23 mouse cellular contexts compared by ENCODE assay signal in genomic region chr7:65472048-65472447, GRCm38 (mm10). TPM values are rescaled to one million over a fixed set of nuclear protein-coding genes. Genes with fewer than 3 reads are reported as not detected.
DNase-seq lines count a peak whose midpoint lies in the region; ATAC-seq and TF ChIP-seq lines count a peak whose summit lies in the region.
"Had no signal": no experiment of that assay in that cellular context is flagged by ENCODE, and none has a peak within 500 bp of the region (broad histone marks: within the 10 kb centered on the region; RNA-seq: fewer than 3 reads in every experiment).

No protein-coding gene starts in this region.

- no peak for TF ChIP-seq POLR2A in lung, adult 2 months (IDR thresholded peaks at IDR 0.05; ENCODE audit: borderline replicate concordance, extremely low read depth, low read depth, low read length)

- no peaks in the 10 kb centered on the region for H3K9me3 ChIP-seq in heart, embryonic 11.5 days (replicated peaks; ENCODE audit: control insufficient read depth, low read length)
- no peaks in the 10 kb centered on the region for H3K9me3 ChIP-seq in heart, embryonic 14.5 days (ENCODE audit: control insufficient read depth, low read length)
- H3K9me3 ChIP-seq in lung, postnatal 0 days (ENCODE audit: low read length), result no peaks in the 10 kb centered on the region
- H3K9me3 ChIP-seq: embryonic facial prominence, embryonic 13.5 days; embryonic facial prominence, embryonic 15.5 days; forebrain, embryonic 10.5 days; forebrain, embryonic 12.5 days had no signal

- H3K27ac ChIP-seq in heart, embryonic 11.5 days (ENCODE audit: low read depth, low read length), result 0 out of 2 replicates have a peak overlapping the region, but pooled peaks have one; percentile 2
- H3K27ac ChIP-seq in heart, embryonic 14.5 days (replicated peaks in 1 of 2; ENCODE audit: control insufficient read depth in 1 of 2, insufficient read depth in 1 of 2, low read depth in 2 of 2, low read length in 2 of 2), result no peak overlapping the region
- H3K27ac ChIP-seq in lung, postnatal 0 days (ENCODE audit: low read length), result no peak overlapping the region
- H3K27ac ChIP-seq: embryonic facial prominence, embryonic 13.5 days; embryonic facial prominence, embryonic 15.5 days; forebrain, embryonic 10.5 days; forebrain, embryonic 12.5 days had no signal

- no peak overlapping the region for H3K4me2 ChIP-seq in heart, embryonic 11.5 days
- no peak overlapping the region for H3K4me2 ChIP-seq in heart, embryonic 14.5 days (ENCODE audit: low read length)
- H3K4me2 ChIP-seq in lung, postnatal 0 days (replicated peaks; ENCODE audit: low read depth, low read length), result no peak overlapping the region
- H3K4me2 ChIP-seq: embryonic facial prominence, embryonic 13.5 days; embryonic facial prominence, embryonic 15.5 days; forebrain, embryonic 12.5 days had no signal

- H3K4me1 ChIP-seq in heart, embryonic 11.5 days (ENCODE audit: control insufficient read depth, insufficient read depth, low read length), result peaks cover 14% of the 10 kb centered on the region
- peaks cover 13 to 14% of the 10 kb centered on the region in 2 experiments for H3K4me1 ChIP-seq in heart, embryonic 14.5 days (ENCODE audit: control insufficient read depth in 2 of 2, insufficient read depth in 2 of 2, low read length in 2 of 2)
- H3K4me1 ChIP-seq in lung, postnatal 0 days (ENCODE audit: insufficient read depth, low read depth, low read length), result peaks cover 5% of the 10 kb centered on the region; the same call in 1 of the 2 replicates
- H3K4me1 ChIP-seq in lung, adult 2 months (ENCODE audit: control insufficient read depth, insufficient read depth, low read length), result peaks cover 22% of the 10 kb centered on the region

- H3K27me3 ChIP-seq in heart, embryonic 11.5 days (ENCODE audit: control insufficient read depth, insufficient read depth, low read length), result no peaks in the 10 kb centered on the region
- H3K27me3 ChIP-seq in heart, embryonic 14.5 days (ENCODE audit: control insufficient read depth, insufficient read depth, low read length), result no peaks in the 10 kb centered on the region
- H3K27me3 ChIP-seq in lung, postnatal 0 days (replicated peaks; ENCODE audit: insufficient read depth, low read length), result no peaks in the 10 kb centered on the region
- H3K27me3 ChIP-seq: embryonic facial prominence, embryonic 13.5 days; embryonic facial prominence, embryonic 15.5 days; forebrain, embryonic 12.5 days had no signal

- no peak overlapping the region for H3K4me3 ChIP-seq in heart, embryonic 11.5 days (ENCODE audit: low read depth, low read length)
- H3K4me3 ChIP-seq in heart, embryonic 14.5 days (ENCODE audit: control insufficient read depth in 1 of 2, insufficient read depth in 1 of 2, low read depth in 1 of 2, low read length in 2 of 2), result no peak overlapping the region
- no peak overlapping the region for H3K4me3 ChIP-seq in lung, postnatal 0 days (ENCODE audit: low read depth, low read length)
- H3K4me3 ChIP-seq in lung, adult 2 months (replicated peaks; ENCODE audit: extremely low read depth, low read depth, low read length), result no peak overlapping the region
- H3K4me3 ChIP-seq: embryonic facial prominence, embryonic 13.5 days; embryonic facial prominence, embryonic 15.5 days; erythroblast, embryonic 14.5 days; forebrain, embryonic 10.5 days; forebrain, embryonic 12.5 days had no signal

- peak; percentile 62; the same call in 1 of the 2 replicates for TF ChIP-seq EP300 in lung, postnatal 0 days (IDR thresholded peaks at IDR 0.05)

- no peak for DNase-seq in heart, adult 9 months (ENCODE audit: low spot score in 2 of 2)
- DNase-seq in heart, adult 18-20 months, result no peak
- no peak for DNase-seq in lung, postnatal 0 days (ENCODE audit: low spot score)
- no peak for DNase-seq in lung, adult 2 months
- DNase-seq: adrenal gland, adult 2 months; adrenal gland, postnatal 10 days; adrenal gland, postnatal 25 days; cerebellum, adult 11 months; cerebellum, adult 18-20 months; cerebellum, adult 8-10 months; cerebellum, adult 9-11 months; cerebellum, postnatal 14 days; cerebellum, postnatal 36 days; embryo, embryonic 11 days had no signal

- no peaks in the 10 kb centered on the region for H3K36me3 ChIP-seq in heart, embryonic 11.5 days (ENCODE audit: control insufficient read depth, insufficient read depth, low read length)
- H3K36me3 ChIP-seq in heart, embryonic 14.5 days (ENCODE audit: control insufficient read depth, insufficient read depth, low read length), result no peaks in the 10 kb centered on the region
- no peaks in the 10 kb centered on the region for H3K36me3 ChIP-seq in lung, postnatal 0 days (ENCODE audit: insufficient read depth, low read length)
- H3K36me3 ChIP-seq: embryonic facial prominence, embryonic 13.5 days; embryonic facial prominence, embryonic 15.5 days; forebrain, embryonic 10.5 days; forebrain, embryonic 12.5 days had no signal

- no peak overlapping the region for H3K9ac ChIP-seq in heart, embryonic 11.5 days (ENCODE audit: low read depth, low read length)
- no peak overlapping the region for H3K9ac ChIP-seq in heart, embryonic 14.5 days (ENCODE audit: low read length)
- H3K9ac ChIP-seq in lung, postnatal 0 days (replicated peaks; ENCODE audit: low read depth), result no peak overlapping the region
- H3K9ac ChIP-seq: embryonic facial prominence, embryonic 13.5 days; embryonic facial prominence, embryonic 15.5 days; forebrain, embryonic 12.5 days had no signal

- no peak; the same call in 1 of the 2 replicates for ATAC-seq in heart, embryonic 11.5 days (replicated peaks; ENCODE audit: insufficient number of reproducible peaks, low FRiP score, low TSS enrichment)
- peak; percentile 65; the same call in 1 of the 2 replicates for ATAC-seq in heart, embryonic 14.5 days (ENCODE audit: insufficient number of reproducible peaks, insufficient read depth, low FRiP score, low read depth)
- no peak for ATAC-seq in lung, postnatal 0 days
- ATAC-seq: forebrain, embryonic 14.5 days had no signal

- WGBS in heart, embryonic 11.5 days (ENCODE audit: insufficient replicate concordance), result 38% methylated on average over 3 of the region's 3 CpGs
- WGBS in heart, embryonic 14.5 days, result 37% methylated on average over 3 of the region's 3 CpGs
- 41% methylated on average over 3 of the region's 3 CpGs for WGBS in lung, postnatal 0 days
- 56% methylated on average over 3 of the region's 3 CpGs for WGBS in lung, adult 2 months

- no peak for TF ChIP-seq CTCF in lung, postnatal 0 days (IDR thresholded peaks at IDR 0.05)
- no peak for TF ChIP-seq CTCF in lung, adult 2 months (IDR thresholded peaks at IDR 0.05; ENCODE audit: insufficient read depth, low read length)

RNA-seq across cellular contexts. Expression of gene Tjp1, which starts 55.5 kb away (rescaled TPM):
- polyA plus RNA-seq in heart, embryonic 11.5 days (2014; fragmentation: Nextera tagmentation; extraction: Ambion mirVana), result 13.3 and 32.3 TPM in 2 replicates
- polyA plus RNA-seq in heart, embryonic 14.5 days (2014; fragmentation: Nextera tagmentation; extraction: Ambion mirVana), result 15.3 and 18.2 TPM in 2 replicates
- 10 to 100 TPM; 82.5 to 86.3 TPM for total RNA-seq in heart, adult 18-20 months (2021)
- polyA plus RNA-seq in lung, postnatal 0 days (2015; fragmentation: Nextera tagmentation; extraction: Ambion mirVana), result 42.0 and 52.6 TPM in 2 replicates
- 58.9 and 64.8 TPM in 2 replicates for polyA plus RNA-seq in lung, adult 2 months (2012; rRNA removed)
- total RNA-seq: MEL had no signal
